Mouse (Mus musculus): Measurements from ENCODE around the gene Fam117a.

Fam117a gene

GRCm38 (mm10) chr11:95391201-95391600 is 54.4 kb downstream of the Fam117a start:
- TF ChIP-seq GATA4 (IDR thresholded peaks at IDR 0.05; ENCODE audit: insufficient replicate concordance, low read length), result no peak

- TF ChIP-seq GATA4 (IDR thresholded peaks at IDR 0.05; ENCODE audit: insufficient replicate concordance, low read length), result no peak
These were observed 54.9 kb downstream of the Fam117a start for GRCm38 (mm10) chr11:95391743-95392142.

GRCm38 (mm10) chr11:95392223-95392667 is 55.4 kb downstream of the Fam117a start:
- TF ChIP-seq GATA4 (IDR thresholded peaks at IDR 0.05; ENCODE audit: insufficient replicate concordance, low read length), result no peak

DNA sequence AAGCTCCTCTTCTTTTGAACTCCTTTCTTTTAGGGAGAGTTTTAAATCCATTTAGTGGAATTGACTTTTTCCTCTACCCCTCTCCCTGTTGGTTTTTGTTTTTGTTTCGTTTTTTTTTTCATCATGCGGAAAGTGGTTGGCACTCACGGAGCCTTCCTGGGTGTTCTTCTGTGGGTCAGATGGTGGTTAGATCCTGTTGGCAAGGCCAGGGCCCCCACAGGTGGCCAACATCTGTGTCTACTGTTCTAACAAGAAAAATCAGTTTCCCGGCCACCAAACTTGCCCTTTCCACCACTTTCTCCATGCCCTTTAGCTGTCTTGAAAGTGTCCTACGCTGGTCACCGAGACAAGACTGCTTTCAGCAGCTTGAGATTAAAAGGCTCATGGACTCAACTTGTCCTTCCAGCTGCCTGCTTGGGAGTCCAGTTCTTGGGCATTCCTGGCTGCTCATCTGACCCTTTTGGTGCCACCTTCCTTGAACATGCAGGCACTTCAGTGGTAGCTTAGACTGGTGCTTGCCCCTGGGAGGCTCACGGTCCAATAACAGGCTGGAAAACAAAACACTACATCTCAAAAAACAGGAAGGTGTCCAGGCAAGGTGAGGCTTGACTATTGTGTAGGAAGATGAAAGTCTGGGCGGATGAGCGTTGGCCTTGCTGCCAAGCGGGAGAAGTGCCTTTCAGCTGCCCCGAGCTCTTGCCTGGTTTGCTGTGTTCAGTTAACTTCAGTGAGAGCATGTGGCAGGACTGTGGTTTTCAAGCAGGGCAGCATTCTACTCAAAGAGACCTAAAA is 56.1 kb downstream of the Fam117a start:
- no peak for TF ChIP-seq GATA4 (IDR thresholded peaks at IDR 0.05; ENCODE audit: insufficient replicate concordance, low read length)

- no peak for TF ChIP-seq GATA4 (IDR thresholded peaks at IDR 0.05; ENCODE audit: insufficient replicate concordance, low read length)
These were observed 56.6 kb downstream of the Fam117a start for GRCm38 (mm10) chr11:95393500-95393816.

DNA sequence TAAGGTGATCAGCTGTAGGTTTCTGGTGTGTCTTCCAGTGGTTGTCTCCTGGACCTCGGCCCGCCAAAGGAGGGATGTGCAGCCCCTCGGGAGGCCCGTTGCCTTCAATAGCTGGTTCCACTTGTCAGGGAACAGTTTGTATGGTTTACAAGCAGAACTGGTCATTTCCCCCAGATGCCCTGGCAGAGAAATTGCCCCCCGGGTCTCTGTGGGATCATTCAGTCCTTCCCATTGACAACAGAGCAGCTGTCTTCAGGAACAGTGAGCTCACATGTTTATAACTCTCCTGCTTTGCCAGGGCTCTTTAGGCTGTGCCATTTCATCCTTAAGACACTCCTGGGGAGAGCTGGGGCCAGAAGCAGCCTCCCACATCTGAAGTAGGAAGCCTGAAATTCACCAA is 57.3 kb downstream of the Fam117a start:
- no peak for TF ChIP-seq GATA4 (IDR thresholded peaks at IDR 0.05; ENCODE audit: insufficient replicate concordance, low read length)

- no peak for TF ChIP-seq GATA4 (IDR thresholded peaks at IDR 0.05; ENCODE audit: insufficient replicate concordance, low read length)
These were observed 59.7 kb downstream of the Fam117a start for GRCm38 (mm10) chr11:95396548-95396947.

DNA sequence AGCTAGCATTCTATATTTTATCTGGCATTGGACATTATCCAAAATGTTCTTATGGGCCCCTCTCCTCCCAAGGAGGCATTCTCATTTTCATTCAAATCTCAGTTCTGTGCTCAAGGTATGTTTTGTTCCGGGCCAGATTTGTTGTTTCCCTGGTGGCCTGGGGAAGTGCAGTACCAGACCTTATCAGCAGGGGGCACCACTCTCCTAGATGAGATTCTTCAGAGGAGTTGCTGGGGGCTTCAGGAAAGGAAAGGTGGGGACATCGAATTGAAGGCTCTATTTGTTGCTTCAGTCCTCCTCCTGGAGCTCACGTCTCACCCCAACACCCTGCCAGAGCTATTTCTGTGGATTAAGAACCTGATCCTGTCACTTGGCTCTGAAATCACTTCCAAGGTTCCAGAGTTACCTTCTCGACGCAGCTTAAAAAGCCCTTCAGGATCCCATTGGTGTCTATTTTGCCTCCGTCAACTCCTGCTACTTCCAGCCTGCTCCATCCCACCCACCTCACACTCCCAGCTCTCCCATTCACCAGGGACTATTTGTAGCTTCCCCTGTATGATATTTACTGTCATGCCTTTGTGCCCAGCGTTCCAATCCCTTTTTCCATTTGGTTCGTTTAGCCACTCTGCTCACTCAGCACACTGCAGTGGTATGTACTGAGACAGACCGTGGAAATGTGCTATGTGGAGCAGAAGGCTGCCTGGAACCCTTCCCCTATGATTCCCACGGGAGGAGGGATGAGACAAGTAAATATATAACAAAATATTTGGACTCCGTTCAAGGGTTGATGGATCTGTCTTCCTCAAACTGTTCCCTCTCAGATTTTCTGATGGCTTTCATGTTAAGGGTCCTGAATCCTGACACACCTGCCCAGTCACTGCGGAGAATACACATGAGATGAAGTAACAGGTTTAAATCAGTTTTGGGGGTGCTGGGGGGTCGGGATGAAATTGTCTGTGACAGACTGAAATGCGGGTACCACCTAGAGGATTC is 61.3 kb downstream of the Fam117a start:
- TF ChIP-seq GATA4 (IDR thresholded peaks at IDR 0.05; ENCODE audit: insufficient replicate concordance, low read length), result no peak

- TF ChIP-seq GATA4 (IDR thresholded peaks at IDR 0.05; ENCODE audit: insufficient replicate concordance, low read length), result no peak
These were observed 62.8 kb downstream of the Fam117a start for GRCm38 (mm10) chr11:95399520-95400020.

DNA sequence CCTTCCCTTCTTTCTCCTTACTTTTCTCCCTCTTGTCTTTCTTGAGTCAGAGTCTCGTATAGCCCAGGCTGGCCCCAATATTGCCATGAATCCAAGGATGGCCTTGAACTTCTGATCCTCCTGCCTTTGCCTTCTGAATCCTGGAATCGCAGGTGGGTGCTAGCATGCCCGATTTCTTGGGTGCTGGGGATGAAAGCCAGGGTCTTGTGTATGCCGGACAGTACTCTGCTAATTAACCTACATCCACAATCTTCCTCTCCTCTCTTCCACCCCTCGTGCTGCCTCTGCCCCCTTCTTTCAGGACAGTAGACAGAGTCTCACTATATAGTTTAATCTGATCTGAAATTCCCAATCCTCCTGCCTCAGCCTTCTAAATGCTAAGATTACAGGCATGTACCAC is 64.8 kb downstream of the Fam117a start:
- TF ChIP-seq GATA4 (IDR thresholded peaks at IDR 0.05; ENCODE audit: insufficient replicate concordance, low read length), result no peak

DNA sequence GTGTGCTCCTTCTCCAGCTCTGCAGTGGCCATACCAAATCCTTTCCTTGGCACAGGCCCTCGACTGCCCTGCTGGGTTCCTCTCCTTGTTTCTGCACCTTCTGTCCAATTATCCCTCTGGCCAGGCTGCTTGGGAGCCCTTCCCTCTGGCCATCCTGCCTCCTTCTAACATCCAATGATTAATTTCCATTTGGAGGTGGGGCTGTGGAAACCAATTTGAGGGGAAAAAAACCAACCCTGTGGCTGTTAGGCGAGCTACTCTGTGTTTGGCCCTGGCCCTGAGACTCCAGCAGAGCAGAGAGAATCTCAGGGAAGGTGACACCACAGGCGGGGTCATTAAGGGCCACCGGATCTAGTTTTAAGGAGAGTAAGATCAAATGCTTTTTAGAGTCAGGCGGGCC is 65.4 kb downstream of the Fam117a start:
- TF ChIP-seq GATA4 (IDR thresholded peaks at IDR 0.05; ENCODE audit: insufficient replicate concordance, low read length), result no peak

- no peak for TF ChIP-seq GATA4 (IDR thresholded peaks at IDR 0.05; ENCODE audit: insufficient replicate concordance, low read length)
These were observed 65.9 kb downstream of the Fam117a start for GRCm38 (mm10) chr11:95402658-95403101.

GRCm38 (mm10) chr11:95403382-95404340 is 66.8 kb downstream of the Fam117a start:
- no peak for TF ChIP-seq GATA4 (IDR thresholded peaks at IDR 0.05; ENCODE audit: insufficient replicate concordance, low read length)

DNA sequence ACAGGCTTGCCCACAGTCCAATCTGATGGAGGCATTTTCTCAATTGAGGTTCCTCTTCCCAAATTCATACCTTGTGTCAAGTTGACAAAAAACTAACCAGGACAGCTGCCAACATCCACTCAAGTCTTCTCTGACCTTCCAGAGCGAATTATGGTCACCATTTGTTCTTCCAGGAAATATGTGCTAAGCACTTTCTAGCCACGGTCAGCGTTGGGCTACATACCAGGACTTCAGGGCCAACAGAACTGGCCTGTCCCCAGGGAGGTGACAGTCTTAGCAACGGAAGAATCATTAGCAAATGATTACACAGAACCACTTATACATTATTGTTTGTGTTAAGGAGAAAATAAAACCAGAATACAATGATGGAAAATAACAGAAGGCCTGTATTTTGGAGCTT is 69.0 kb downstream of the Fam117a start:
- TF ChIP-seq GATA4 (IDR thresholded peaks at IDR 0.05; ENCODE audit: insufficient replicate concordance, low read length), result no peak
